Mouse (Mus musculus): Measurements from ENCODE around the gene Pofut1. TPM values are rescaled to one million over a fixed set of nuclear protein-coding genes. Genes with fewer than 3 reads are reported as not detected.

The Pofut1 gene
- polyA plus RNA-seq, 1 experiment from 2014 or later: 5.2 TPM

DNA sequence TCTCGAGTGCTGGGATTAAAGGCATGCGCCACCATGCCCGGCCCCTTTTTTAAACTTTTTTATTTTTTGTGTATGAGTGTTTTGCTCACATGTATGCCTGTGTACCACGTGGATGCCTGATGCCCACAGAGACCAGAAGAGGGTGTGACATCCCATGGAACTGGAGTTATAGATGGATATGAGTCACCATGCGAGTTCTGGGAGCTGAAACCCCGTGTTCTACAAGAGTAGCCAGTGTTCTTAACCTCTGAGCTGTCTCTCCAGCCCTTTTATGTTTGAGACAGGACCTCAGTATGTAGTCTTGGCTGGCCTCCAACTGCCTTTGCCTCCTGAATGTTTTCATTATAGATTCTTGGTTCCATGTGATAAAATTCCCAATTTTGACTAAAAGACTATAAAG lies 68.9 kb downstream of the Pofut1 start:
- H3K9ac ChIP-seq (ENCODE audit: low read depth, low read length): no peak overlapping the region
- H3K4me2 ChIP-seq (ENCODE audit: low read length): no peak overlapping the region
- no peaks in the 10 kb centered on the region for H3K27me3 ChIP-seq (ENCODE audit: control insufficient read depth, insufficient read depth, low read depth, low read length)
- no peak for ATAC-seq
- WGBS: 86% methylated on average over 6 of the region's 6 CpGs
- no peaks in the 10 kb centered on the region for H3K36me3 ChIP-seq (ENCODE audit: control insufficient read depth, insufficient read depth, low read length)
- H3K4me1 ChIP-seq (ENCODE audit: control insufficient read depth, insufficient read depth, low read length): no peaks in the 10 kb centered on the region
- H3K9me3 ChIP-seq (replicated peaks; ENCODE audit: control insufficient read depth, low read length, poor library complexity, severe bottlenecking): no peaks in the 10 kb centered on the region
- no peak overlapping the region for H3K27ac ChIP-seq (ENCODE audit: low read length)
- H3K4me3 ChIP-seq (ENCODE audit: low read depth, low read length): no peak overlapping the region

DNA sequence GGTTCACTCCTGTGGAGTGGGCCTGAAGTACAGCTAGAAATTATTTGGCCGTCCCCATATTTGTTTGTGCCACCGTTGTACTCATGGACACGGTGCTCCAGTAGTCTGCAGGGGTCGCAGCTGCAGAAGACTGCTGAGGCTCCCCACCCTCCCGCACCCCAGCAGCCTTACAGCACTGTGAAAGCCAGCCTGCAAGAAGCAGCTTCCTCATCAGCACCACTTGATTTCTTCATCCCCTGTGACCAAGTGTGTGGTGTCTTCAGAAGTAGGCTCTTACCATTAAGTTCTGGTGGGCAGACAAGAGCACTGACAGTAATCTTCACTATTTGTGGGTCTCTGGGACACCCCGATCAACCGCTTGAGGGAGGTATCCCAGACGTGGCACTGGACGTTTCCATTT lies 71.6 kb downstream of the Pofut1 start:
- Histone ChIP-seq H3K4me3 (ENCODE audit: low read depth, low read length) (no peak overlapping the region), H3K4me1 (ENCODE audit: control insufficient read depth, insufficient read depth, low read length) (no peaks in the 10 kb centered on the region), H3K9me3 (replicated peaks; ENCODE audit: control insufficient read depth, low read length, poor library complexity, severe bottlenecking) (no peaks in the 10 kb centered on the region), H3K36me3 (ENCODE audit: control insufficient read depth, insufficient read depth, low read length) (peaks cover 13% of the 10 kb centered on the region), H3K27me3 (ENCODE audit: control insufficient read depth, insufficient read depth, low read depth, low read length) (no peaks in the 10 kb centered on the region), H3K4me2 (ENCODE audit: low read length) (no peak overlapping the region), H3K27ac (ENCODE audit: low read length) (no peak overlapping the region), H3K9ac (ENCODE audit: low read depth, low read length) (no peak overlapping the region)
- no peak for ATAC-seq
- WGBS: 89% methylated on average over 9 of the region's 9 CpGs

DNA sequence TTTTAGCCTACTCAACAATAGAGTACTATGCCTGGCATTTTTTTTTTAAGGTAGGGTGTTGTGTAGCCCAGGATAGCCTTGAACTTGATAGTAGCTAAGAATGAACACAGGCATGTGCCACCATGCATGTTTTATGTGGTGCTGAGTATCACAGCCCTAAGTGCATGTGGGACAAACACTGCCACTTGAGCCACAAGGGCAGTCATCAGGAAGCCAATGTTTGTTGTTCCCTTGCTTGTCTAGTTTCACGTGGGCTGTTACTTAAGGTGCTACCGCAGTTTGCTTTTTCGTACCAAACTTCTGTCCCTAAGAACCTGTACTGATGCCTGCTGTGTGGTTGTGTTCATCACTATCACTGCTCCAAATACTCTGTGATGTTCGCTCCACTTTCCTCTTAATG lies 77.1 kb downstream of the Pofut1 start:
- Histone ChIP-seq H3K27me3 (ENCODE audit: control insufficient read depth, insufficient read depth, low read depth, low read length) (no peaks in the 10 kb centered on the region), H3K4me1 (ENCODE audit: control insufficient read depth, insufficient read depth, low read length) (no peaks in the 10 kb centered on the region), H3K4me2 (ENCODE audit: low read length) (no peak overlapping the region), H3K9me3 (replicated peaks; ENCODE audit: control insufficient read depth, low read length, poor library complexity, severe bottlenecking) (no peaks in the 10 kb centered on the region), H3K27ac (ENCODE audit: low read length) (no peak overlapping the region), H3K9ac (ENCODE audit: low read depth, low read length) (no peak overlapping the region), H3K36me3 (ENCODE audit: control insufficient read depth, insufficient read depth, low read length) (peaks cover 45% of the 10 kb centered on the region), H3K4me3 (ENCODE audit: low read depth, low read length) (no peak overlapping the region)
- 92% methylated on average over 4 of the region's 4 CpGs for WGBS
- ATAC-seq: no peak

DNA sequence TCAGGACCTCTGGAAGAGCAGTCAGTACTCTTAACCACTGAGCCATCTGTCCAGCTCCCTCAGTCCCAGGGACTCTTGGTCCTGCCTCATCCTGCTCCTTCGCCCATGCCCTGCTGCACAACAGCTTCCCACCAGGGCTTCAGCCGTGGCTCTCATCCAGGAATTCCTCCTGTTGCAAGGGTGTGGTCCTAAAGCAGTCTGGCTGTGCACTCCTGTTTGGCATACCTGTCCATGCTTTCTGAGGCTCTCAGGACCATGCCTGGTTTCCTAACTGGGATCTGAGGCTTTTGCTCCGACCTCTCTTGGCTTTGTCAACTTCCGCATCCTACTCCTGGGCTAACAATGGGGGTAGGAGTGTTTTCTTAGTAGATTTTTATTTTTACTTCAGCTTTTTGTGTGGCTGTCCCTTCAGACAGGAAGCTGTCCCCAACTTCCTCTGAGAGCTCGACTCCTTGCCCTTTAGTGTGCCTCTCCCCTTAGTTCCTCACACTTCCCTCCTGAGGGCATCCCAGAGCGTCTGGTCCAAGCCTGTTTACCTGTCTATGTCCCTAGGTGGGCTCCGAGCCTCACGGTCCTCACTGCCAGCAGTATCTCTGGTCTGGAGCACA lies 77.8 kb downstream of the Pofut1 start:
- WGBS: 86% methylated on average over 8 of the region's 8 CpGs

More for the DNA sequence above, 77.8 kb downstream of the Pofut1 start:
- Histone ChIP-seq H3K9me3 (replicated peaks; ENCODE audit: control insufficient read depth, low read length, poor library complexity, severe bottlenecking) (no peaks in the 10 kb centered on the region), H3K9ac (ENCODE audit: low read depth, low read length) (no peak overlapping the region), H3K27ac (ENCODE audit: low read length) (no peak overlapping the region), H3K27me3 (ENCODE audit: control insufficient read depth, insufficient read depth, low read depth, low read length) (no peaks in the 10 kb centered on the region), H3K4me3 (ENCODE audit: low read depth, low read length) (no peak overlapping the region), H3K4me1 (ENCODE audit: control insufficient read depth, insufficient read depth, low read length) (no peaks in the 10 kb centered on the region), H3K36me3 (ENCODE audit: control insufficient read depth, insufficient read depth, low read length) (peaks cover 49% of the 10 kb centered on the region), H3K4me2 (ENCODE audit: low read length) (no peak overlapping the region)
- ATAC-seq: no peak

Other genes with a start within 250 kb of the Pofut1 start
- gene Pdrg1, start 226.1 kb upstream of the Pofut1 start, polyA plus RNA-seq (2015; fragmentation: Nextera tagmentation; extraction: Ambion mirVana): 236 and 259 TPM in 2 replicates
- 1.6 and 1.9 TPM in 2 replicates for gene Xkr7, start 209.7 kb upstream of the Pofut1 start, polyA plus RNA-seq (2015; fragmentation: Nextera tagmentation; extraction: Ambion mirVana)
- 1.0 and 1.2 TPM in 2 replicates for gene Ccm2l, start 175.6 kb upstream of the Pofut1 start, polyA plus RNA-seq (2015; fragmentation: Nextera tagmentation; extraction: Ambion mirVana)
- gene Hck, start 133.1 kb upstream of the Pofut1 start, polyA plus RNA-seq (2015; fragmentation: Nextera tagmentation; extraction: Ambion mirVana): 3.4 and 4.9 TPM in 2 replicates
- 84.4 and 85.8 TPM in 2 replicates for gene Tm9sf4, start 80.2 kb upstream of the Pofut1 start, polyA plus RNA-seq (2015; fragmentation: Nextera tagmentation; extraction: Ambion mirVana)
- 50.3 and 57.1 TPM in 2 replicates for gene Tspyl3, start 16.1 kb upstream of the Pofut1 start, polyA plus RNA-seq (2015; fragmentation: Nextera tagmentation; extraction: Ambion mirVana)
- gene Plagl2, start 107 bp upstream of the Pofut1 start, polyA plus RNA-seq (2015; fragmentation: Nextera tagmentation; extraction: Ambion mirVana): 5.2 and 5.4 TPM in 2 replicates
- 25.8 and 26.9 TPM in 2 replicates for gene Kif3b, start 49.9 kb downstream of the Pofut1 start, polyA plus RNA-seq (2015; fragmentation: Nextera tagmentation; extraction: Ambion mirVana)
- gene Asxl1, start 104.3 kb downstream of the Pofut1 start, polyA plus RNA-seq (2015; fragmentation: Nextera tagmentation; extraction: Ambion mirVana): 9.0 and 9.2 TPM in 2 replicates

Measured in midbrain, embryonic 16.5 days (tissue).